Mouse (Mus musculus) adrenal gland, postnatal 10 days (tissue): ENCODE measurements at regions not wholly inside any gene's neighbourhood (a gene's known extent, or its start where the extent isn't known, plus 50 kb on each side); places are given as distances from the start of the nearest gene placed in this dataset.

ENCODE experiments used
- DNase-seq: peaks from one replicate; pipeline ENCODE4 v3.0.0; 2021; ENCODE audit warnings: mixed read lengths

DNA sequence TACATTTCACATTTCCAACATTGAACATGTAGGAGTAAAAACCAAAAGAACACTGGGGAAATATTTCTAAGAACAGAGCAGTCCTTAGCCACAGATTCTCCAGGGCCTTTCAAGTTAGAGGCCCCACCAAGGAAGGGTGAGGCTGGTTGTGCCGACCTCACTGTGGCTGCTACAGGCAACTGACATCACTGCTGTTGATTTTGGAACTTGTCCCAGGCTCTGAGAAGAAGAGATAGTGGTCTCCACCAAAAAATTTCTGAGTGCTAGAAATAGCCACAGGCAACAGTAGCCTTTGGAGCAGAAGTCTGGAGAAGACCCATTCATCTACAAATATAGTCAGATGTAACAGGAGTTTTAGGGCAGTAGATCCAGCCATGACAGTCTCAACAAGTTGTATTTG lies 959.7 kb upstream of the Lrrc6 start:
- no peak for DNase-seq

GRCm38 (mm10) chr15:67434284-67434683 lies 933.6 kb upstream of the Lrrc6 start:
- DNase-seq = peak; percentile 74

DNA sequence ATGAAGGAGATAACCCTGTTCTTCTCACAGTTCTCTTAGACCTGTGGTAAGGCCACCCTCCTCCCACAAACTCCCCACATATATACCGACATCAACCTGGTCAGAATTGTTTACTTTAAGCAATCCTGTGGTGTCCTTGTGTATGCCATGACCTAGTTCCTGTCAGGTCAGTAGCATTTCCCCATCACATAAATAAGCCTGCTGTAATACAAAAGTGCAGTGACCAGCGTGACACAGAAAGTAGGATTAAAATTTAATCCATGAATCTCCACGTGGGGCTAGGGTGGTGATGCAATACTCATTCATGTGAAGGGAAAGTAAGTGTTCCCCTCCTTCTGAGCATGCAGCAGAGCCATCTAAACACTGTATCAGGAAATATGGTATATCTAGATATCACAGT lies 923.2 kb upstream of the Lrrc6 start:
- peak; percentile 6 for DNase-seq

DNA sequence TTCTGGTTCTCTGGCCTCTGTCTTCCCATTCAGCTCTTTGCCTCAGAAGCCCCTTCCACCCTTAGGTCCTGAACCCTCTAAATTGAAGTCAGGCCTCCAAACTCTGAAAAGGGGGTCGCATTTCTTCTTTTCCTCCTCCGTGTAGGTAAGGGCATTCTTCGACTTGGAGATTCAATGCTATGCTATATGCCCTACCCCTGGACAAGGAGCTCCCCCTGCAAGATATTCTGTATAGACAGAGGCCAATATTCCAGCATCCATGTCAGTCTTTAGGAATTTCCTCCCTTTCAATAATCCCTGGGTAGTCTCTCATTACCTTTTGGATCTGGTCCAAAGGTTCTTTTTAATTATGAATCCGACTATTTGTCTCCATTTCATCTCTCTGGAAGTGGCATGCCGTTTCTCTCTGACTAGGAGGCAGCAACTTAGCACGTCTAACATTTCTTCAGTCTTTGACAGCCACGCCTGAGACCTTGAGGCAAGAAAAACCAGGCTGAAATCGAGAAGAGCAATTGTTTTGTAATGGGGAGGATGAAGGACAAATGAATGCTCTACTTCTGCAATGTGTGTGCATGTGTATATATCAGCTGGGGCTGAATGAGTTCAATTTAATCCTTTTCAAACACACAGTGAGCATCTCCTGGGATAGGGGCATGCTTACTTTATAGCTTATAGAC lies 921.7 kb upstream of the Lrrc6 start:
- DNase-seq = peak; percentile 11

DNA sequence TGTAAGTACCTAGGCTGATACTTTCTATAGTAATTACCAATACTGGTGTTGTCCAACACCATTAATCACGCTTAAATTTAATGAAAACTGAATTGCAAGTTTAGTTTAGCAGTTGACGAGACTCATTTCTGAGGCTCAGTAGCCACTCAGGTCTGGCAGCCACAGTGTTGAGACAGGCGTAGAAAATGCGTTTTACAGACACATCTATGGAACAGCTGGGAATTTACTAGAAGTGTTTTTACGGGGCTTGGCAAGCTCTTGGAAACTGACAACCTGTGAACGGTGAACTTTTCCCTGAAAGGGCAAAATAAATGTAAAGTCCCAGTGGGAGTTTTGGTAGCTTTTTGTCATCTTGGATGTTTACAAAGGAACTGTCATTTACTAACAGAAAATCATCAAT lies 920.1 kb upstream of the Lrrc6 start:
- no peak for DNase-seq

- DNase-seq = no peak
Observed at GRCm38 (mm10) chr15:67419733-67420132, 919.0 kb upstream of the Lrrc6 start.

GRCm38 (mm10) chr15:67417742-67418163 lies 917.0 kb upstream of the Lrrc6 start:
- no peak for DNase-seq

GRCm38 (mm10) chr15:67415840-67416239 lies 915.1 kb upstream of the Lrrc6 start:
- DNase-seq = no peak

GRCm38 (mm10) chr15:67414371-67414930 lies 913.7 kb upstream of the Lrrc6 start:
- DNase-seq = no peak

DNA sequence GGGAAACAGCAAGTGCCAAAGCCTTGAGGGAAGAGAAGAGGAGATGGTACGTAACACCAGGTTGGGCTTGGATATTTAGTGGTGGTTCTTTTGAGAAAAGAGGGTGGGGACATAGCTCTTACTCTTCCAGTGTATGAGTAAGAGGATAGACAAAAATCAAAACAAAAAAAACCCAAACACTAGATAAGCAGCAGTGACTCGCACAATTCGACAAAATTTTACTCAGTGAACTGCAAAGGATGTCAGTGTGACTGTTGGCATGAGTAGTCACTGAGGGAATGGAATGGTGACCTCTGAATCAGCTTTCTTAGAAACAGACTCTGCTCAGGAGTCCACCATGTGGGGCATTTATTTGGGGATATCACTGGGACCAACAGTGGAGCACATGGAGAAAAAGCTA lies 912.9 kb upstream of the Lrrc6 start:
- no peak for DNase-seq

- DNase-seq = no peak
Observed at GRCm38 (mm10) chr15:67412394-67412793, 911.7 kb upstream of the Lrrc6 start.

DNA sequence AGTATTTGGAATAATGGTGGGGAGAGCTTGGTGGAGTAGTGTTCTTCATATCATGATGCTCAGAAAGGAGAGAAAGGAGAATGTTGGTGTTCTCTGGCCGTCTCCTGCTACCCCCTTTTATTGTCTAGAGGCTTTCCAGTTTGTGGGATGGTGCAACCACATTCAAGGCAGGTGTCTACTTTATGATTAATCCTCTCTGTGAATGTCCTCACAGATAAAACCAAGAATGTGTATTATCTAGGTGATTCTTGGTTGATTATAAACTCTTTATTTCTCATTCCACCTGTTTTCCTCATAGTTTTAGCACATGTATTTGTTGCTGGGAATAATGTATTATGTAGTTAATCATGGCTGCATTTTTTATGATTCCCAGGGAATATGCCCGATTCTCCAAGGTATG lies 910.9 kb upstream of the Lrrc6 start:
- DNase-seq = no peak

DNA sequence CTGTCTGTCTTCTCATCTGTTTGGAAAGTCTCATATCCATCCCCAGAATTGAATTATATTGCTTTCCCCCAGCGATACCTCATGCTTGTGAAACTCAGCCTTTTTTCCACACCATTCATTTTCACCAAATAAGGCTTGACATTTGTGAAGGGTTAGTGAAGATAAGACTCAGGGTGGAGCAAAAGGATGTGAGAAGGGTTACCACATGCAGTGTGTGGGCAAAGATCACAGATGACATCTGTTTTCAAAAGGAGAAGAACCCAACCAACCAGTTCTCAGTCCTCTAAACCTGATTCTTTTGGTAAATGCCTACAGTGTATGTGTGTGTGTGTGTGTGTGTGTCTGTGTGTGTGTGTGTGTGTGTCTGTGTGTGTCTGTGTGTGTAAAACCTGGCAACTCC lies 909.3 kb upstream of the Lrrc6 start:
- no peak for DNase-seq

GRCm38 (mm10) chr15:67408871-67409559 lies 908.3 kb upstream of the Lrrc6 start:
- no peak for DNase-seq

DNA sequence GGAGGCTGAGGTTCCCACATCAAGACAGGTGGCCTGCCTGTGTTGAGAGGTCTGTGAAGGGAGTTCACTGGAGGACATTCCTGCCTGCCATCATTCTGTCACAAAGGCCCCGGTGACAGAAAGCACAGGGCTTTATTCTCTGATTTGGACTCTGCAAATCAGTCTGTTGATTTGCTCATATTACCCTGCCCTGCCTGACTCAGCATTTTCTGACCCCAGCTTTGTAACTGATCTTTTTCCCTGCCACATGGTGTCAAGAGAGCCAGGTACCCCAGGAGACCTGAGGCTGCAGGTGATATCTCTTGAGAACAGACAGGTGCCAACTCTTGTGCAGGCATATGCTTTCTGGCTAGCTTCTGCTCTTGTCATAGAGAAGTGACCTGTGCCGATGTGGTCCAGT lies 906.5 kb upstream of the Lrrc6 start:
- DNase-seq = no peak

- DNase-seq = peak; percentile 60
Observed at GRCm38 (mm10) chr15:67405523-67405922, 904.8 kb upstream of the Lrrc6 start.

DNA sequence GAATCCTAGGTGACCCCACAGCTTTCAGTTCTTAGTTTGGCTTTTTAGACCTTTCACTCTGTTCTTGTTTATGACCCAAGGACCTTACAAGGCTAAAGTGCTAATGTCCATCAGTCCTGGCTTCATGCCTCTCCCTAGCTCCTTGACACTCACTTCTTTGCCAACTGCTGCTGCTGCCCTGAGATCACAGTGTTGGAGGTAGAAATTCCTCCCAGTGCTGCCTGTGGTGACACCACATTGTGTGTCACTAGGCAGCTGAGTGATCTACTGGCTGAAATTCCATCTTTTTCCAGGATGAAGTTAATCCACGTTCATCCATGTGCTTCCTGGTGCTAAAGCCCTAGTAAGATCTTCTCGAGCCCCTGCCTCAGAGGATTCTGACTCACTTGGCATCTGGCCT lies 904.3 kb upstream of the Lrrc6 start:
- DNase-seq = peak; percentile 12

- DNase-seq = no peak
Observed at GRCm38 (mm10) chr15:67402310-67402709, 901.6 kb upstream of the Lrrc6 start.

DNA sequence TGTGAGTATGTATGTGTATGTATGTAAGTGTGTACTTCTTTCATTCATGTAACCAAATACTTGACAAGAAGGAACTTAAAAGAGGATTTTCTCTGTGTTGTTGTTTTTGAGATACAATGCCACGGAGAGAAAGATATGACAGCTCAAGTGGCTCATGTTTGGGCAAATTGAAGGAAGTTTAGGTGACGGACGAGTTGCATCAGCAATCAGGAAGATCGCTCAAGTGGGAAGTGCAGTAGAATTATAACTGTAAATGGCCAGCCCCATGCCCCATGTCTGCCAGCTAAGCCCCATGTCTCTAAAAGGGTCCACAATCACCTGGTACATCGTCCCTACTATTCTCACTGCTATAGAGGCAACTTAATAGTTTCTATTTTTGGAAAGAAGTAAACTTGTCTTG lies 896.6 kb upstream of the Lrrc6 start:
- no peak for DNase-seq

- no peak for DNase-seq
Observed at GRCm38 (mm10) chr15:67395114-67395513, 894.4 kb upstream of the Lrrc6 start.

- no peak for DNase-seq
Observed at GRCm38 (mm10) chr15:67391918-67392317, 891.2 kb upstream of the Lrrc6 start.

DNA sequence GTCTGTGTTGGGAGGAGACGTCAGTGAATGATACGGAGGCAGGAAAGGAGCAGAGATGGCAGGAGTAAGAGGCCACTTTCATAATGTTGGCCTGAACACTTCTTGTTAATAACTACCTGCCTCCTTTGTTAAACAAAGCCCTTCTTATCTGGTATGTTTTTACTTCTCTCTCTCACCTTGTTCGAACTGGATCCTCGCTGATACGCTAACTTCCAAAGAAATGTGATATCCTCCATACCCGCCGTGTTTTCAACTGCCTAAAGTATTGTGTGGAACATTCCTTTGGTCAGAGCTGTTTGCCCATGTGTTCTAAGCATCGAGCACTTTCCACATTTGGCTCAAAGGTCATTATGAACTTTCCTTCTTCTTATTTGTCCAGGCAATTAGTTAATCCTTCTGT lies 887.8 kb upstream of the Lrrc6 start:
- no peak for DNase-seq

- DNase-seq = no peak
Observed at GRCm38 (mm10) chr15:67386896-67387295, 886.2 kb upstream of the Lrrc6 start.

- DNase-seq = no peak
Observed at GRCm38 (mm10) chr15:67373599-67373998, 872.9 kb upstream of the Lrrc6 start.
